Mouse (Mus musculus) liver, embryonic 15.5 days (tissue): ENCODE measurements around the gene Gsc. TPM values are rescaled to one million over a fixed set of nuclear protein-coding genes. Genes with fewer than 3 reads are reported as not detected.

Experiments used
- ATAC-seq: fragments of 200-750 bp; cut with Nextera tagmentation; 2 replicates; pipeline ENCODE4 v1.8.0; 2017; ENCODE audit warnings: moderate number of reproducible peaks, mild to moderate bottlenecking, moderate library complexity; ENCODE audit not compliant: insufficient read depth
- H3K27ac ChIP-seq: fragments of 300-500 bp; sonication (generic); replicated peaks from 2 replicates; pipeline ENCODE4 v1.5.1; 2015; ENCODE audit warnings: mild to moderate bottlenecking, inconsistent platforms
- H3K27me3 ChIP-seq: fragments of 300-500 bp; sonication (generic); 2 replicates; pipeline ENCODE4 v1.6.1; 2015; ENCODE audit warnings: mild to moderate bottlenecking, inconsistent platforms
- H3K36me3 ChIP-seq: fragments of 300-500 bp; sonication (generic); replicated peaks from 2 replicates; pipeline ENCODE4 v1.6.1; 2015; ENCODE audit warnings: moderate library complexity, mild to moderate bottlenecking, inconsistent platforms
- H3K4me1 ChIP-seq: fragments of 300-500 bp; sonication (generic); replicated peaks from 2 replicates; pipeline ENCODE4 v1.6.1; 2015; ENCODE audit warnings: inconsistent platforms
- H3K4me2 ChIP-seq: fragments of 300-500 bp; sonication (generic); 2 replicates; pipeline ENCODE4 v1.6.1; 2015; ENCODE audit warnings: moderate library complexity, mild to moderate bottlenecking, inconsistent platforms
- H3K4me3 ChIP-seq: fragments of 300-500 bp; sonication (generic); replicated peaks from 2 replicates; pipeline ENCODE4 v1.5.1; 2015; ENCODE audit warnings: mild to moderate bottlenecking, inconsistent platforms
- H3K9ac ChIP-seq: fragments of 300-500 bp; sonication (generic); 2 replicates; pipeline ENCODE4 v1.6.1; 2015; ENCODE audit warnings: moderate library complexity, mild to moderate bottlenecking, inconsistent platforms
- H3K9me3 ChIP-seq: fragments of 300-500 bp; sonication (generic); replicated peaks from 2 replicates; pipeline ENCODE4 v1.6.1; 2016; ENCODE audit warnings: inconsistent platforms
- WGBS: fragments of 180-500 bp; shearing (Covaris S2); methylation state at CpG from one replicate; pipeline ENCODE4 v1.1.7; 2015; ENCODE audit warnings: mixed read lengths; ENCODE audit not compliant: insufficient replicate concordance; 5-methylcytosine and 5-hydroxymethylcytosine counted together
- polyA plus RNA-seq: library from polyadenylated mRNA; unstranded; fragments of >200 nt; fragmentation: Nextera tagmentation; extraction: Ambion mirVana; gene quantifications from 2 replicates; pipeline ENCODE4 v1.2.1, GENCODE M21; 2015

The Gsc gene
- polyA plus RNA-seq, 1 experiment from 2014 or later, result not detected

GRCm38 (mm10) chr12:104474881-104475740 is 2.0 kb upstream of the Gsc start:
- Histone ChIP-seq H3K9me3 (no peaks in the 10 kb centered on the region), H3K27me3 (peaks cover 97% of the 10 kb centered on the region), H3K9ac (no peak overlapping the region), H3K36me3 (no peaks in the 10 kb centered on the region), H3K4me1 (0 out of 2 replicates have a peak, but pooled peaks cover 3% of the 10 kb centered on the region), H3K4me2 (no peak overlapping the region), H3K27ac (no peak overlapping the region), H3K4me3 (no peak overlapping the region)
- 3% methylated on average over 22 of the region's 22 CpGs for WGBS
- ATAC-seq, result no peak

- Histone ChIP-seq H3K4me1 (0 out of 2 replicates have a peak, but pooled peaks cover 3% of the 10 kb centered on the region), H3K36me3 (no peaks in the 10 kb centered on the region), H3K27ac (no peak overlapping the region), H3K27me3 (peaks cover 97% of the 10 kb centered on the region), H3K9me3 (no peaks in the 10 kb centered on the region), H3K9ac (no peak overlapping the region), H3K4me2 (no peak overlapping the region), H3K4me3 (no peak overlapping the region)
- ATAC-seq, result no peak
- 1% methylated on average over 42 of the region's 42 CpGs for WGBS
These were observed 1.2 kb upstream of the Gsc start for GRCm38 (mm10) chr12:104474191-104474871.

GRCm38 (mm10) chr12:104473492-104473891 is 362 bp upstream of the Gsc start:
- peak overlapping the region; percentile 48 for H3K4me3 ChIP-seq
- WGBS, result 1% methylated on average over 17 of the region's 18 CpGs
- H3K9me3 ChIP-seq, result no peaks in the 10 kb centered on the region
- 0 out of 2 replicates have a peak, but pooled peaks cover 3% of the 10 kb centered on the region for H3K4me1 ChIP-seq
- no peaks in the 10 kb centered on the region for H3K36me3 ChIP-seq
- peaks cover 100% of the 10 kb centered on the region for H3K27me3 ChIP-seq
- H3K27ac ChIP-seq, result no peak overlapping the region
- ATAC-seq, result no peak
- H3K4me2 ChIP-seq, result peak overlapping the region; percentile 66
- no peak overlapping the region for H3K9ac ChIP-seq

- Histone ChIP-seq H3K36me3 (no peaks in the 10 kb centered on the region), H3K9me3 (no peaks in the 10 kb centered on the region), H3K27ac (no peak overlapping the region), H3K4me2 (peak overlapping the region; percentile 66; the same call in 1 of the 2 replicates), H3K9ac (no peak overlapping the region), H3K27me3 (peaks cover 94% of the 10 kb centered on the region), H3K4me1 (0 out of 2 replicates have a peak, but pooled peaks cover 3% of the 10 kb centered on the region), H3K4me3 (0 out of 2 replicates have a peak overlapping the region, but pooled peaks have one; percentile 48)
- 1% methylated on average over 25 of the region's 25 CpGs for WGBS
- ATAC-seq, result no peak
These were observed 958 bp downstream of the Gsc start for GRCm38 (mm10) chr12:104472218-104472525.

- H3K4me1 ChIP-seq, result 0 out of 2 replicates have a peak, but pooled peaks cover 3% of the 10 kb centered on the region
- WGBS, result 1% methylated on average over 57 of the region's 57 CpGs
- no peaks in the 10 kb centered on the region for H3K36me3 ChIP-seq
- peak overlapping the region; percentile 66; the same call in 1 of the 2 replicates for H3K4me2 ChIP-seq
- no peaks in the 10 kb centered on the region for H3K9me3 ChIP-seq
- H3K27ac ChIP-seq, result no peak overlapping the region
- H3K9ac ChIP-seq, result no peak overlapping the region
- H3K27me3 ChIP-seq, result peaks cover 88% of the 10 kb centered on the region
- ATAC-seq, result no peak
- no peak overlapping the region for H3K4me3 ChIP-seq
These were observed 1.5 kb downstream of the Gsc start for GRCm38 (mm10) chr12:104471351-104472217.

GRCm38 (mm10) chr12:104470646-104471045 is 2.5 kb downstream of the Gsc start:
- H3K27ac ChIP-seq, result no peak overlapping the region
- H3K4me1 ChIP-seq, result 0 out of 2 replicates have a peak, but pooled peaks cover 3% of the 10 kb centered on the region
- no peak overlapping the region for H3K4me2 ChIP-seq
- 11% methylated on average over 6 of the region's 6 CpGs for WGBS
- no peaks in the 10 kb centered on the region for H3K9me3 ChIP-seq
- no peak overlapping the region for H3K9ac ChIP-seq
- H3K27me3 ChIP-seq, result peaks cover 86% of the 10 kb centered on the region
- H3K4me3 ChIP-seq, result no peak overlapping the region
- ATAC-seq, result no peak
- no peaks in the 10 kb centered on the region for H3K36me3 ChIP-seq

GRCm38 (mm10) chr12:104468783-104469182 is 4.3 kb downstream of the Gsc start:
- no peak for ATAC-seq
- 0 out of 2 replicates have a peak, but pooled peaks cover 3% of the 10 kb centered on the region for H3K4me1 ChIP-seq
- 9% methylated on average over 4 of the region's 4 CpGs for WGBS
- no peaks in the 10 kb centered on the region for H3K9me3 ChIP-seq
- no peak overlapping the region for H3K27ac ChIP-seq
- H3K4me2 ChIP-seq, result no peak overlapping the region
- no peak overlapping the region for H3K9ac ChIP-seq
- no peak overlapping the region for H3K4me3 ChIP-seq
- H3K27me3 ChIP-seq, result peaks cover 70% of the 10 kb centered on the region
- no peaks in the 10 kb centered on the region for H3K36me3 ChIP-seq

- ATAC-seq, result no peak
These were observed 5.8 kb downstream of the Gsc start for GRCm38 (mm10) chr12:104467372-104467771.

GRCm38 (mm10) chr12:104466930-104467329 is 6.2 kb downstream of the Gsc start:
- Histone ChIP-seq H3K9me3 (no peaks in the 10 kb centered on the region), H3K36me3 (no peaks in the 10 kb centered on the region), H3K4me1 (0 out of 2 replicates have a peak, but pooled peaks cover 2% of the 10 kb centered on the region), H3K27ac (no peak overlapping the region), H3K9ac (no peak overlapping the region), H3K4me2 (no peak overlapping the region), H3K27me3 (peaks cover 52% of the 10 kb centered on the region), H3K4me3 (no peak overlapping the region)
- 24% methylated on average over 7 of the region's 7 CpGs for WGBS
- ATAC-seq, result no peak

More at GRCm38 (mm10) chr12:104467372-104467771, 5.8 kb downstream of the Gsc start:
- Histone ChIP-seq H3K27ac (no peak overlapping the region), H3K36me3 (no peaks in the 10 kb centered on the region), H3K4me3 (no peak overlapping the region), H3K9me3 (no peaks in the 10 kb centered on the region), H3K4me1 (0 out of 2 replicates have a peak, but pooled peaks cover 3% of the 10 kb centered on the region), H3K9ac (no peak overlapping the region), H3K27me3 (peaks cover 56% of the 10 kb centered on the region), H3K4me2 (no peak overlapping the region)
- WGBS, result 28% methylated on average over 6 of the region's 6 CpGs

- ATAC-seq, result no peak
- H3K9ac ChIP-seq, result no peak overlapping the region
- no peak overlapping the region for H3K4me3 ChIP-seq
- H3K27ac ChIP-seq, result no peak overlapping the region
- no peaks in the 10 kb centered on the region for H3K9me3 ChIP-seq
- H3K27me3 ChIP-seq, result peaks cover 10% of the 10 kb centered on the region
- 33% methylated on average over 8 of the region's 8 CpGs for WGBS
- no peaks in the 10 kb centered on the region for H3K4me1 ChIP-seq
- no peaks in the 10 kb centered on the region for H3K36me3 ChIP-seq
- no peak overlapping the region for H3K4me2 ChIP-seq
These were observed 11.8 kb downstream of the Gsc start for GRCm38 (mm10) chr12:104461372-104461771.
